Mouse (Mus musculus) C2C12 (cell line): ENCODE results near the gene Anxa4.

ENCODE experiments used
- CEBPB ChIP-seq: IDR thresholded peaks from one replicate; pipeline ENCODE4 v1.6.1; 2011; ENCODE audit warnings: low read depth, mild to moderate bottlenecking, control low read depth, moderate library complexity
- CTCF ChIP-seq: IDR thresholded peaks from one replicate; pipeline ENCODE4 v1.5.1; 2011; ENCODE audit not compliant: control insufficient read depth, insufficient read depth, insufficient read length
- FOSL1 ChIP-seq: IDR thresholded peaks from one replicate; pipeline ENCODE4 v1.8.0; 2011; ENCODE audit warnings: mild to moderate bottlenecking, low read length; ENCODE audit not compliant: poor library complexity, insufficient read depth, severe bottlenecking
- USF1 ChIP-seq: IDR thresholded peaks from one replicate; pipeline ENCODE4 v1.6.1; 2011; ENCODE audit warnings: low read depth, mild to moderate bottlenecking, control low read depth, moderate library complexity

GRCm38 (mm10) chr6:86788242-86788641 lies 5.1 kb downstream of the Anxa4 start:
- no peak for TF ChIP-seq CTCF
- no peak for TF ChIP-seq FOSL1
- no peak for TF ChIP-seq USF1
- no peak for TF ChIP-seq CEBPB
